Mouse (Mus musculus) adrenal gland (tissue): ENCODE results near the gene Dnajb14.

Source experiments
- intact Hi-C: fragments of 180-260 bp; cut with DNase I; formaldehyde crosslinking; loops from one replicate; pipeline ENCODE4 v1.15.1; 2025

Dnajb14 gene

GRCm38 (mm10) chr3:137862600-137862999, 4.9 kb upstream of the Dnajb14 start:
- intact Hi-C loops = loop anchor here (10.0 kb wide), 1 partner anchor 122 kb away; the partner anchor contains the start of gene Dapp1

- intact Hi-C loops = loop anchor here (2.0 to 10.0 kb wide), 2 partner anchors 121 to 281 kb away; partner anchors contain the start of genes Dapp1 and Mttp
Observed at GRCm38 (mm10) chr3:137863330-137864123, 3.9 kb upstream of the Dnajb14 start.

GRCm38 (mm10) chr3:137864124-137864987, 3.1 kb upstream of the Dnajb14 start, which contains the start of gene H2afz:
H2afz (plus strand) TSS chr3:137864487.
- intact Hi-C loops = loop anchor here (2.0 to 10.0 kb wide), 2 partner anchors 120 to 280 kb away; partner anchors contain the start of genes Dapp1 and Mttp

GRCm38 (mm10) chr3:137864988-137865982, 2.2 kb upstream of the Dnajb14 start:
- intact Hi-C loops = loop anchor here (2.0 to 10.0 kb wide), 3 partner anchors 52 to 280 kb away; partner anchors contain the start of genes Dapp1, Lamtor3 and Mttp

- intact Hi-C loops = loop anchor here (5.0 to 10.0 kb wide), 2 partner anchors 50 to 118 kb away; partner anchors contain the start of genes Dapp1 and Lamtor3
Observed at GRCm38 (mm10) chr3:137867133-137867436, 390 bp upstream of the Dnajb14 start.

GRCm38 (mm10) chr3:137868094-137868913, 829 bp downstream of the Dnajb14 start:
- intact Hi-C loops = loop anchor here (5.0 to 10.0 kb wide), 2 partner anchors 49 to 116 kb away; partner anchors contain the start of genes Dapp1 and Lamtor3

GRCm38 (mm10) chr3:137869395-137869794, 1.9 kb downstream of the Dnajb14 start:
- intact Hi-C loops = loop anchor here (5.0 to 10.0 kb wide), 2 partner anchors 48 to 115 kb away; partner anchors contain the start of genes Dapp1 and Lamtor3

- intact Hi-C loops = no loop called here
Observed at GRCm38 (mm10) chr3:137879313-137879712, 11.8 kb downstream of the Dnajb14 start.

- intact Hi-C loops = no loop called here
Observed at GRCm38 (mm10) chr3:137880109-137880748, 12.8 kb downstream of the Dnajb14 start.

GRCm38 (mm10) chr3:137881093-137881492, 13.6 kb downstream of the Dnajb14 start:
- intact Hi-C loops = no loop called here

- intact Hi-C loops = no loop called here
Observed at GRCm38 (mm10) chr3:137887961-137888360, 20.5 kb downstream of the Dnajb14 start.

GRCm38 (mm10) chr3:137891089-137891488, 23.6 kb downstream of the Dnajb14 start:
- intact Hi-C loops = no loop called here

- intact Hi-C loops = no loop called here
Observed at GRCm38 (mm10) chr3:137892118-137892517, 24.6 kb downstream of the Dnajb14 start.

- intact Hi-C loops = no loop called here
Observed at GRCm38 (mm10) chr3:137893789-137894188, 26.3 kb downstream of the Dnajb14 start.

GRCm38 (mm10) chr3:137895196-137895595, 27.7 kb downstream of the Dnajb14 start:
- intact Hi-C loops = no loop called here

GRCm38 (mm10) chr3:137896386-137896785, 28.9 kb downstream of the Dnajb14 start:
- intact Hi-C loops = no loop called here

GRCm38 (mm10) chr3:137896867-137897266, 29.4 kb downstream of the Dnajb14 start:
- intact Hi-C loops = no loop called here

- intact Hi-C loops = no loop called here
Observed at GRCm38 (mm10) chr3:137897685-137898084, 30.2 kb downstream of the Dnajb14 start.

GRCm38 (mm10) chr3:137900149-137900548, 32.7 kb downstream of the Dnajb14 start:
- intact Hi-C loops = no loop called here
